Mouse (Mus musculus) G1E (cell line): ENCODE data around the gene Dtx3. TPM values are rescaled to one million over a fixed set of nuclear protein-coding genes. Genes with fewer than 3 reads are reported as not detected.

Experiments used
- ATAC-seq: 2 replicates; pipeline ENCODE4 v1.8.0; 2016; ENCODE audit warnings: mild to moderate bottlenecking; ENCODE audit not compliant: insufficient number of reproducible peaks, poor library complexity, low FRiP score, severe bottlenecking; ENCODE audit errors: extremely low read depth
- DNase-seq: peaks from one replicate; pipeline ENCODE4 v3.0.0; 2012; ENCODE audit warnings: low spot score
- H3K27me3 ChIP-seq: 2 replicates; pipeline ENCODE4 v1.6.1; 2012; ENCODE audit warnings: mild to moderate bottlenecking, low read length, inconsistent platforms; ENCODE audit not compliant: insufficient read depth
- H3K36me3 ChIP-seq: replicated peaks from 2 replicates; pipeline ENCODE3; 2012; ENCODE audit warnings: mild to moderate bottlenecking, inconsistent platforms
- H3K4me1 ChIP-seq: 2 replicates; pipeline ENCODE4 v1.6.1; 2012; ENCODE audit warnings: low read depth, low read length, inconsistent platforms, mixed read lengths; ENCODE audit not compliant: insufficient read depth
- H3K4me3 ChIP-seq: 2 replicates; pipeline ENCODE4 v1.5.1; 2012; ENCODE audit warnings: low read depth, mild to moderate bottlenecking, inconsistent platforms, low read length, moderate library complexity, mixed read lengths
- H3K9me3 ChIP-seq: replicated peaks from 2 replicates; pipeline ENCODE4 v1.6.1; 2012; ENCODE audit warnings: inconsistent platforms
- CTCF ChIP-seq: IDR thresholded peaks from 2 replicates; pipeline ENCODE4 v1.5.1; 2012; ENCODE audit warnings: low read depth, low read length, inconsistent platforms, mixed read lengths
- GATA1 ChIP-seq: IDR thresholded peaks from 2 replicates; pipeline ENCODE4 v1.6.1; 2012; ENCODE audit warnings: borderline replicate concordance, low read length, inconsistent platforms, mixed read lengths
- GATA2 ChIP-seq: IDR thresholded peaks from 2 replicates; pipeline ENCODE4 v1.6.1; 2012; ENCODE audit warnings: low read depth, low read length, inconsistent platforms, borderline replicate concordance
- POLR2AphosphoS5 ChIP-seq: IDR thresholded peaks from 2 replicates; pipeline ENCODE4 v1.6.1; 2012; ENCODE audit warnings: low read depth, low read length, inconsistent platforms; ENCODE audit not compliant: insufficient replicate concordance
- TAL1 ChIP-seq: conservative IDR thresholded peaks from 2 replicates; pipeline ENCODE4 v1.6.1; 2012; ENCODE audit warnings: low read depth, low read length, inconsistent platforms, mixed read lengths
- polyA plus RNA-seq: library from polyadenylated mRNA; stranded (reverse); fragments of >175 nt; gene quantifications from 2 replicates; pipeline ENCODE4 v1.2.3, GENCODE M21; 2012
- total RNA-seq, 2 experiments: library from RNA; stranded (forward) in 1 of 2; stranded (reverse) in 1 of 2; fragments of 200-1000 nt in 1 of 2; fragments of >200 nt in 1 of 2; fragmentation: Nextera tagmentation in 1 of 2; gene quantifications; 2 replicates each; pipeline ENCODE4 v1.2.3; 2014 to 2017

Dtx3 gene
- total and polyA plus RNA-seq, 3 experiments = 95.8 to 360 (median 213) TPM

DNA sequence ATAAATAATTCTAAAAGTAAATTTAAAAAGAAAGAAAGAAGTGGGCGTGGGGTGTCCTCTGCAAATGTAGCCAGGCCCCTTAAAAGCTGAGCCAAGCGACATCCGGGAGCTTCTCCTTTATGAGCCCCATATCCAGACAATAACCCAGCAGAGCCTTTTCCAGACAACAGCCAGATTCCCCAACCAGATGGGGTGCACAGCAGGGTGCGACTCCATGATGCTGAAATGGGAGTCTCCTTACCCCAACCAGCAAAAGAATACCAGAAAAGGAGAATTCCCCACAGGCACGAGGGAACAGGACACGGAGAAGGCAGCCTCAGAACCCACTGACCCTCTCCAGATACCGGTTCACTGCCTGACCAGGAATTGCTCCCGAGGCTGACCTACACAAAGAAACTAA is 52.3 kb downstream of the Dtx3 start:
- TF ChIP-seq POLR2AphosphoS5 (no peak), GATA2 (no peak), TAL1 (no peak), CTCF (no peak), GATA1 (no peak)

DNA sequence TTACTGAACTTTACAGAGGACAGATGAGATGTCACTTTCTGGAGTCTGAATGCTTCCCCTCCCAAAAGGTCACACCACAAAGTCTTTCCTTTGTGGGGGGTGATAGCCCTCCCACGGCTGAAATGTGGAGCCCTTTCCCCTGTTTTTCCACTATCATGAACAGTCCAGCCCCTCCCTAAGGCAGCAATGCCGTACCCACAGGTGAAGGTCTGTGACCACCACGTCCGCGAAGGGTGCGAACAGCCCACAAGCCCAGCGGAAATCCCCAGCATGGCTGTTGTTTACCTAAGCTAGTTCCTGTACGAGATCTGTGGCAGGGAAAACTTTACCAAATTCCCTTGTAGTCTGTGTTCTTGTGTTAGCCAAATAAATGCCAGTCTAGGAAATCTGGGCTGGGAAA is 54.0 kb downstream of the Dtx3 start:
- Histone ChIP-seq H3K4me3 (no peak overlapping the region), H3K4me1 (peaks cover 35% of the 10 kb centered on the region), H3K9me3 (no peaks in the 10 kb centered on the region), H3K36me3 (no peaks in the 10 kb centered on the region), H3K27me3 (no peaks in the 10 kb centered on the region; the same call in 1 of the 2 replicates)
- TF ChIP-seq CTCF = no peak
- no peak for ATAC-seq
- DNase-seq = no peak

More for the DNA sequence above, 52.3 kb downstream of the Dtx3 start:
- H3K9me3 ChIP-seq = no peaks in the 10 kb centered on the region
- ATAC-seq = no peak
- peaks cover 21% of the 10 kb centered on the region for H3K4me1 ChIP-seq
- DNase-seq = no peak
- H3K27me3 ChIP-seq = no peaks in the 10 kb centered on the region; the same call in 1 of the 2 replicates
- no peaks in the 10 kb centered on the region for H3K36me3 ChIP-seq
- H3K4me3 ChIP-seq = no peak overlapping the region

DNA sequence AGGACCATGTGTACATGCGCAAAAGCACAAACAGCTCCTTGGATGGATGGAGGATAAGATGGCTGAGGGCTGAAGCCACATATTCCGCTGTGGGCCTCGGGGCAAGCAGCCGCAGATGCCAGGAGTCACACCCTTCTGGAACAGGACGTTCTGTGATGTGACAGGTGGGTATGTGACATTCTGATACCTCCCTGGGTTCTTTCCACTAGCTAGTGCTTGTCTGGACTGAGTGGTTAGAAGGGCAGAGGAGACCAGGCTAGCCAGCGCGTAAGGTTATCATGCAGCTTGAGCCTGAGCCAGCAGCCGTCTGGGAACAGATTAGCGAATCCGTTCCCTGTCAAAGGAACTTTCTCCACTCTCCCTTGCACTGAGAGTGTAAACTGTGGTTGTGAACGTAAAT is 54.6 kb downstream of the Dtx3 start:
- Histone ChIP-seq H3K4me1 (peaks cover 40% of the 10 kb centered on the region), H3K27me3 (no peaks in the 10 kb centered on the region; the same call in 1 of the 2 replicates), H3K36me3 (no peaks in the 10 kb centered on the region), H3K9me3 (no peaks in the 10 kb centered on the region), H3K4me3 (no peak overlapping the region)
- TF ChIP-seq CTCF = no peak
- no peak for TF ChIP-seq POLR2AphosphoS5
- TF ChIP-seq GATA1 = no peak
- TF ChIP-seq TAL1 = no peak
- no peak for TF ChIP-seq GATA2
- DNase-seq = no peak
- ATAC-seq = no peak

Other genes starting within 250 kb of the Dtx3 start
Only the 20 nearest of the 24 such genes appear.
- 44.5 and 59.6 TPM in 2 replicates for gene Tsfm, start 164.9 kb downstream of the Dtx3 start, total RNA-seq (2014; fragmentation: Nextera tagmentation)
- gene Tsfm, start 164.9 kb downstream of the Dtx3 start, total RNA-seq (2017) = 53.2 and 54.5 TPM in 2 replicates
- gene Tsfm, start 164.9 kb downstream of the Dtx3 start, polyA plus RNA-seq = 58.9 and 66.0 TPM in 2 replicates
- 36.0 and 49.6 TPM in 2 replicates for gene Mettl1, start 154.3 kb downstream of the Dtx3 start, total RNA-seq (2014; fragmentation: Nextera tagmentation)
- gene Mettl1, start 154.3 kb downstream of the Dtx3 start, total RNA-seq (2017) = 11.2 and 11.3 TPM in 2 replicates
- gene Mettl1, start 154.3 kb downstream of the Dtx3 start, polyA plus RNA-seq = 21.9 and 33.4 TPM in 2 replicates
- 0.68 and 0.97 TPM in 2 replicates for gene Eef1akmt3, start 154.2 kb downstream of the Dtx3 start, total RNA-seq (2014; fragmentation: Nextera tagmentation)
- 0.11 and 0.17 TPM in 2 replicates for gene Eef1akmt3, start 154.2 kb downstream of the Dtx3 start, total RNA-seq (2017)
- 0.09 and 0.17 TPM in 2 replicates for gene Eef1akmt3, start 154.2 kb downstream of the Dtx3 start, polyA plus RNA-seq
- gene Cyp27b1, start 147.5 kb downstream of the Dtx3 start, total RNA-seq (2014; fragmentation: Nextera tagmentation) = 2.1 and 4.9 TPM in 2 replicates
- 0.33 TPM in 1 of 2 replicates, not detected in the other for gene Cyp27b1, start 147.5 kb downstream of the Dtx3 start, total RNA-seq (2017)
- gene Cyp27b1, start 147.5 kb downstream of the Dtx3 start, polyA plus RNA-seq = 0.17 TPM in 2 replicates
- 0.68 and 1.1 TPM in 2 replicates for gene March9, start 135.5 kb downstream of the Dtx3 start, total RNA-seq (2014; fragmentation: Nextera tagmentation)
- gene March9, start 135.5 kb downstream of the Dtx3 start, total RNA-seq (2017) = 1.2 and 1.3 TPM in 2 replicates
- 0.63 and 0.88 TPM in 2 replicates for gene March9, start 135.5 kb downstream of the Dtx3 start, polyA plus RNA-seq
- 532 and 608 TPM in 2 replicates for gene Cdk4, start 132.2 kb downstream of the Dtx3 start, total RNA-seq (2014; fragmentation: Nextera tagmentation)
- gene Cdk4, start 132.2 kb downstream of the Dtx3 start, total RNA-seq (2017) = 648 and 675 TPM in 2 replicates
- 1,726 and 1,826 TPM in 2 replicates for gene Cdk4, start 132.2 kb downstream of the Dtx3 start, polyA plus RNA-seq
- gene Tspan31, start 125.5 kb downstream of the Dtx3 start, total RNA-seq (2014; fragmentation: Nextera tagmentation) = 163 and 186 TPM in 2 replicates
- 73.6 and 83.9 TPM in 2 replicates for gene Tspan31, start 125.5 kb downstream of the Dtx3 start, total RNA-seq (2017)
- gene Tspan31, start 125.5 kb downstream of the Dtx3 start, polyA plus RNA-seq = 30.3 and 41.8 TPM in 2 replicates
- gene Agap2, start 120.4 kb downstream of the Dtx3 start, total RNA-seq (2014; fragmentation: Nextera tagmentation) = 0.15 and 1.3 TPM in 2 replicates
- gene Agap2, start 120.4 kb downstream of the Dtx3 start, total RNA-seq (2017) = under 0.01 and 1.1 TPM in 2 replicates
- 0.07 and 0.26 TPM in 2 replicates for gene Agap2, start 120.4 kb downstream of the Dtx3 start, polyA plus RNA-seq
- 47.9 and 55.4 TPM in 2 replicates for gene Os9, start 74.6 kb downstream of the Dtx3 start, total RNA-seq (2014; fragmentation: Nextera tagmentation)
- gene Os9, start 74.6 kb downstream of the Dtx3 start, total RNA-seq (2017) = 95.7 and 99.7 TPM in 2 replicates
- gene Os9, start 74.6 kb downstream of the Dtx3 start, polyA plus RNA-seq = 110 and 126 TPM in 2 replicates
- gene B4galnt1, start 30.5 kb downstream of the Dtx3 start, total RNA-seq (2014; fragmentation: Nextera tagmentation) = 173 and 188 TPM in 2 replicates
- 65.0 and 66.7 TPM in 2 replicates for gene B4galnt1, start 30.5 kb downstream of the Dtx3 start, total RNA-seq (2017)
- gene B4galnt1, start 30.5 kb downstream of the Dtx3 start, polyA plus RNA-seq = 292 and 318 TPM in 2 replicates
- gene Slc26a10, start 15.1 kb downstream of the Dtx3 start, total RNA-seq (2014; fragmentation: Nextera tagmentation) = 8.4 and 10.1 TPM in 2 replicates
- gene Slc26a10, start 15.1 kb downstream of the Dtx3 start, total RNA-seq (2017) = 0.58 and 0.98 TPM in 2 replicates
- gene Slc26a10, start 15.1 kb downstream of the Dtx3 start, polyA plus RNA-seq = 0.68 and 0.94 TPM in 2 replicates
- 49.0 and 70.1 TPM in 2 replicates for gene Arhgef25, start 5.6 kb downstream of the Dtx3 start, total RNA-seq (2014; fragmentation: Nextera tagmentation)
- 43.0 and 51.4 TPM in 2 replicates for gene Arhgef25, start 5.6 kb downstream of the Dtx3 start, total RNA-seq (2017)
- 98.4 and 120 TPM in 2 replicates for gene Arhgef25, start 5.6 kb downstream of the Dtx3 start, polyA plus RNA-seq
- 136 and 141 TPM in 2 replicates for gene Pip4k2c, start 15.9 kb upstream of the Dtx3 start, total RNA-seq (2014; fragmentation: Nextera tagmentation)
- 126 and 133 TPM in 2 replicates for gene Pip4k2c, start 15.9 kb upstream of the Dtx3 start, total RNA-seq (2017)
- gene Pip4k2c, start 15.9 kb upstream of the Dtx3 start, polyA plus RNA-seq = 130 and 151 TPM in 2 replicates
- 0.10 TPM in 1 of 2 replicates, not detected in the other for gene Kif5a, start 67.6 kb upstream of the Dtx3 start, total RNA-seq (2014; fragmentation: Nextera tagmentation)
- 0.11 and 0.17 TPM in 2 replicates for gene Kif5a, start 67.6 kb upstream of the Dtx3 start, total RNA-seq (2017)
- 0.04 and 0.22 TPM in 2 replicates for gene Kif5a, start 67.6 kb upstream of the Dtx3 start, polyA plus RNA-seq
- 135 TPM in 2 replicates for gene Dctn2, start 70.6 kb upstream of the Dtx3 start, total RNA-seq (2014; fragmentation: Nextera tagmentation)
- gene Dctn2, start 70.6 kb upstream of the Dtx3 start, total RNA-seq (2017) = 139 and 154 TPM in 2 replicates
- 161 and 175 TPM in 2 replicates for gene Dctn2, start 70.6 kb upstream of the Dtx3 start, polyA plus RNA-seq
- gene Mbd6, start 93.3 kb upstream of the Dtx3 start, total RNA-seq (2014; fragmentation: Nextera tagmentation) = 107 and 121 TPM in 2 replicates
- 4.1 and 6.6 TPM in 2 replicates for gene Mbd6, start 93.3 kb upstream of the Dtx3 start, total RNA-seq (2017)
- 239 and 302 TPM in 2 replicates for gene Mbd6, start 93.3 kb upstream of the Dtx3 start, polyA plus RNA-seq
- 97.3 and 102 TPM in 2 replicates for gene Mars, start 116.1 kb upstream of the Dtx3 start, total RNA-seq (2014; fragmentation: Nextera tagmentation)
- 109 and 144 TPM in 2 replicates for gene Mars, start 116.1 kb upstream of the Dtx3 start, total RNA-seq (2017)
- gene Mars, start 116.1 kb upstream of the Dtx3 start, polyA plus RNA-seq = 104 and 108 TPM in 2 replicates
- gene Arhgap9, start 126.2 kb upstream of the Dtx3 start, total RNA-seq (2014; fragmentation: Nextera tagmentation) = 43.3 and 43.7 TPM in 2 replicates
- gene Arhgap9, start 126.2 kb upstream of the Dtx3 start, total RNA-seq (2017) = 89.2 and 100 TPM in 2 replicates
- 54.8 and 59.5 TPM in 2 replicates for gene Arhgap9, start 126.2 kb upstream of the Dtx3 start, polyA plus RNA-seq
- gene Gli1, start 146.2 kb upstream of the Dtx3 start, total RNA-seq (2014; fragmentation: Nextera tagmentation) = 0.23 and 0.24 TPM in 2 replicates
- gene Gli1, start 146.2 kb upstream of the Dtx3 start, total RNA-seq (2017) = 0.11 TPM in 1 of 2 replicates, not detected in the other
- 0.15 and 0.18 TPM in 2 replicates for gene Gli1, start 146.2 kb upstream of the Dtx3 start, polyA plus RNA-seq
- not detected in 2 replicates for gene Inhbe, start 158.7 kb upstream of the Dtx3 start, total RNA-seq (2014; fragmentation: Nextera tagmentation)
- 0.06 and 0.11 TPM in 2 replicates for gene Inhbe, start 158.7 kb upstream of the Dtx3 start, total RNA-seq (2017)
- gene Inhbe, start 158.7 kb upstream of the Dtx3 start, polyA plus RNA-seq = 0.01 TPM in 2 replicates